Mouse (Mus musculus) cortical plate, adult 2 months (tissue): ENCODE data around the gene Ripor2. TPM values are rescaled to one million over a fixed set of nuclear protein-coding genes. Genes with fewer than 3 reads are reported as not detected.

ENCODE experiments used
- H3K27ac ChIP-seq: fragments of 200-500 bp; 2 replicates; pipeline ENCODE4 v1.5.1; 2012; ENCODE audit warnings: low read length, control low read depth, inconsistent platforms; ENCODE audit not compliant: insufficient read depth
- H3K4me1 ChIP-seq: fragments of 200-500 bp; 2 replicates; pipeline ENCODE4 v1.6.1; 2011; ENCODE audit warnings: low read length; ENCODE audit not compliant: control insufficient read depth, insufficient read depth
- H3K4me3 ChIP-seq: fragments of 200-500 bp; 2 replicates; pipeline ENCODE4 v1.5.1; 2011; ENCODE audit warnings: mild to moderate bottlenecking, low read length, control low read depth; ENCODE audit not compliant: insufficient read depth
- CTCF ChIP-seq: fragments of 200-500 bp; IDR thresholded peaks from 2 replicates; pipeline ENCODE4 v1.5.1; 2011; ENCODE audit warnings: mild to moderate bottlenecking, control low read depth, low read length; ENCODE audit not compliant: insufficient read depth; ENCODE audit errors: extremely low read depth
- POLR2A ChIP-seq: fragments of 200-500 bp; IDR thresholded peaks from 2 replicates; pipeline ENCODE4 v1.6.1; 2011; ENCODE audit warnings: mild to moderate bottlenecking, low read length, control low read depth; ENCODE audit not compliant: insufficient read depth; ENCODE audit errors: extremely low read depth
- polyA plus RNA-seq: library from polyadenylated mRNA; depleted of rRNA; stranded (reverse); fragments of >200 nt; gene quantifications from 2 replicates; pipeline ENCODE4 v1.2.3, GENCODE M21; 2012

The Ripor2 gene
- polyA plus RNA-seq, 1 experiment = 26.6 TPM

DNA sequence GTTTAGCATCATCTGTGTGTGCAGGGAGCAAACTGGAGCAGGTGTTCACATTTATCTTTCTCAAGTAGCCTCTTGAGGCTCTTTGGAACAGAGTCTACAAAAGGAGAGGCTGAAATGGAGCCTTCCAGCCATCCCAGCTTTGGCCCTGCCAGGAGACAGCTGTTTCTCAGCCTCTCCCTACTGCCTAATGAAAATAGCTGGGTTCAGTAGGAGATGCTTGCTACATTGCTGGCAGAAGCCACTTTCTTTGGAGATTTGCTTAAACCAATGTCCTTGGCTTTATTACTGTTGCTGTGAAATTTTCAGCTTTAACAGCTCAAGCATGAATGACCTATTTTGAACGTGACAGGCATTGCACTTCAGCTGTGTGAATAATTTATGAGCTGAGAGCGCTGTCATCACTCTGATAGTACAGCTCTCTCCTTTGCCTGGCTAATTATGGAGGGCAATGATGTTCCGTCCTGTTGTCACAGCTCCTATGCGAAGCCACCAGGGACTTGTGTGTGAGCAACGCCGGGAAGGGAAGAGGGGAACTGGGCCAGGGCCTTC, 47.2 kb downstream of the Ripor2 start:
- TF ChIP-seq POLR2A (no peak), CTCF (no peak)
- Histone ChIP-seq H3K4me1 (peaks cover 4% of the 10 kb centered on the region; the same call in 1 of the 2 replicates), H3K4me3 (no peak overlapping the region), H3K27ac (no peak overlapping the region)

DNA sequence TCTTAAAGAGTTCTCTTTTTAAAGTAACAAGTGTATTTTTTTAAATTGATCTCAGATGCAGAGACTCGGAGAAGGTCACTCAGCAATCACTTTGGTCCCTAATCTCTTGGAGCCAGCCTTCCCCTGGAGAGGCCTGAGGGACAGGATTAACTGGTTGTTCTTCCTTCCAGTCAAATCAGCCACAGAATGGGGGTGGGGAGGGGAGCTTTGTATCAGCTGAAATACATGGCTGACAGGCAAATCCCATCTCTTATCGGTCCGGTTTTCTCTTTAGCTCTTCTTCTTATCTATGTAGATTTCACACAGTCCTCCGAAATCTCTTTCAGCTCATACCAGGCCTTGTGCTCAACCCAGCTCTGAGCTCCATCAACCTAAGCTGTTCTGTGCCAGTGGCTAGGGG, 48.4 kb downstream of the Ripor2 start:
- peaks cover 9% of the 10 kb centered on the region; the same call in 1 of the 2 replicates for H3K4me1 ChIP-seq
- no peak overlapping the region for H3K4me3 ChIP-seq
- no peak for TF ChIP-seq CTCF
- no peak for TF ChIP-seq POLR2A
- H3K27ac ChIP-seq = no peak overlapping the region

DNA sequence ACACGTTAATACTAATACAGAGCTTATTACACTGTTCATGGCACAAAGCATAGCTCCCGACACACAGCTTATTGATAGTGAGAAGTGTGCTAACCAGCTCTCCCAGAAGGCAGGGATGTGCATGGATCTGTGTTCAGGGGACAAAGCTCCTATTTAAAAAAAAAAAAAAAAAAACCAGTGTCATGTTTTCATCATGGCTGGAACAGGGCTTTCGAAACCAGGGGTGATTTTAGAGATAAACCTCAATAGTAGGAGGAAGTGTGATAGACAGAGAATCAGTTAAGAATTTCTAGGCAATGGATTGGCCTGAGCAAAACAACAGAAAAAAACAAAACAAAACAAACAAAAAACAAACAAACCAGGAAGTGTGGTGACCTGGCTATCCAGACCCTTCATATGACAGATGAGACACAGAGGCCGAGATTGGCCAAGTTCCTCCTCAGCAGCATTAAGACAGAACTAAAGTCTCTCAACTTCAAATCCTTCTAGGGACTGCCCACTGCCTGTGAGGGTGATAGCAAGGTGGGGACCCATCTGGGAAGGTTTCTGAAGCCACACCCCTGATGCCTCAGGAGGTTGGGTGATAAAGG, 51.1 kb downstream of the Ripor2 start:
- TF ChIP-seq CTCF = no peak
- Histone ChIP-seq H3K4me1 (peaks cover 14% of the 10 kb centered on the region), H3K27ac (no peak overlapping the region), H3K4me3 (no peak overlapping the region)

DNA sequence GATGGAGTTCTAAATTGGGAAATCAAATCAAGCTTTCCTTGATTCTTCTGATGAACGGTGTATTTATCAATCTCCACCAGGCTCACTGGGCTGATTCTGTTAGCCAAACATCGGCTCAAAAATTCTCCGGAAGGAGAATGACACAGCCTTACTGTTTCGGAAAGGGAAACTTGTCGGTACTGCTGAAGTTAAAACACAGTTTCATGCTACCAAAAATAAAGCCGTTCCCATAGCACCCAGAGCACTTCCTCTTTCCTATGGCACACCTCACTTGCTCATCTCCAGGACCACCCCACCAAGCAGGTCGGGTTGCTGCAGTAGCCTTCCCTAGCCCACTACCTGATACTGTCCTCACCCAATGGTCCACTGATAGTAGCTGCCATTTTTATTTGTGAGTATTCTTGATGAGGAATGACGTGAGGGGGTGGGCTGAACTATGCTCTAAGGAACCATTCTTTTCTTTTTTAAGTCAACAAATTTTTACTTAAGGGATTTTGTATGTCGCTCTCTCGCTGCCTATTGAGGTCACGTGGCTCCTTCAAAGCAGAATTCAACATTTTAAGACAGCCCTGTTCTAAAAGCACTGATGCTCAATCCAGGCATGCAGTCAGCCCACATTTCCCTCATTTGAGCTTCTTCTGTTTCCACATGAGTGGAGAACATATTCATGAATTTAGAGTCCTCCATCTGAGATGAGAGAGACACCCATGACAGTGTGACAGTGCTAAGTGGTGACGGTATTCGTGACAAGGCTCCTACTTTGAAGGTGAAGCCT, 52.5 kb downstream of the Ripor2 start:
- peak overlapping the region; percentile 8; the same call in 1 of the 2 replicates for H3K4me3 ChIP-seq
- no peak for TF ChIP-seq CTCF
- TF ChIP-seq POLR2A = no peak
- H3K27ac ChIP-seq = peak overlapping the region; percentile 14; the same call in 1 of the 2 replicates
- H3K4me1 ChIP-seq = peaks cover 12% of the 10 kb centered on the region

DNA sequence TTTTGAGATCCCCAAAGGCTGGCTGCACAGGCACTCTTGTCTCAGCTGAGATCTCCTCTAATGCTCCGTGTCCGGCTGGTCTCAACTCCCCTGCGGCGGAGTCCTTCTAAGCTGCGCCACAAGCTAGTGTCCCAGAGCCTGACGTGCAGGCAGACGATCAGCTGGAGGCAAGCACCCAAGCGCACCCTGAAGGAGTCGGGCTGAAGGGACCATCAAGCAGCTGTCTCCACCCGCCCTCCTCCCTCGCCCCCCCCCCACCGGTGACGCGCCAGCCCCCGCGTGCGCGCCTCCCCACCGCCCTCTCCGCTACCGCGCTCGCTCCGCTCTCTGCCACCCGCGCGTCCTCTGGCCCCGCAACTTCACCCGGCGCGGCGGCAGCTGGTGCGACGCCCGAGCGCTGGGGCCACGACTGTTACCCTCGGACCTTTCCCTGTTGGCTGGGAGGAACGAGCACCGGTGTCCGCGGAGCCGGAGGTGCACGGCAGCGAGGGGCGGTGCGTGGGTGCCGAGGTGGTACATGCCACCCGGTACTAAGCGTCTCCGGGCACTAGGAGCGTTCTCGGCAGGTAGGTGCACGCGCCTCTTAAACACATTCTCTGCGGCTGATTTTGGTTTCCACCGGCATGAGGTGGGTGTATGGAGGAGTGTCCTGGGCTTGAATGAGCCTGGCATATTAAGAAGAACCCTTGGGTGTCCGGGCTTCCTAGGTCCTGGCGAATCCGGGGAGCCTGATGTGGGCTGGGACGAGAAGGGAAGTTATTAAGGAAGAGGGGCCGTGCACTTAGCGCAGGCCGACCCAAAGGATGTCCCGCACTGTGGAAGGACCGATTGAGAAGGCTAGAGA, 56.6 kb downstream of the Ripor2 start:
- TF ChIP-seq CTCF (no peak), POLR2A (peak; percentile 67; the same call in 1 of the 2 replicates)
- Histone ChIP-seq H3K4me1 (peaks cover 15% of the 10 kb centered on the region), H3K27ac (peak overlapping the region; percentile 91), H3K4me3 (peak overlapping the region; percentile 93)

DNA sequence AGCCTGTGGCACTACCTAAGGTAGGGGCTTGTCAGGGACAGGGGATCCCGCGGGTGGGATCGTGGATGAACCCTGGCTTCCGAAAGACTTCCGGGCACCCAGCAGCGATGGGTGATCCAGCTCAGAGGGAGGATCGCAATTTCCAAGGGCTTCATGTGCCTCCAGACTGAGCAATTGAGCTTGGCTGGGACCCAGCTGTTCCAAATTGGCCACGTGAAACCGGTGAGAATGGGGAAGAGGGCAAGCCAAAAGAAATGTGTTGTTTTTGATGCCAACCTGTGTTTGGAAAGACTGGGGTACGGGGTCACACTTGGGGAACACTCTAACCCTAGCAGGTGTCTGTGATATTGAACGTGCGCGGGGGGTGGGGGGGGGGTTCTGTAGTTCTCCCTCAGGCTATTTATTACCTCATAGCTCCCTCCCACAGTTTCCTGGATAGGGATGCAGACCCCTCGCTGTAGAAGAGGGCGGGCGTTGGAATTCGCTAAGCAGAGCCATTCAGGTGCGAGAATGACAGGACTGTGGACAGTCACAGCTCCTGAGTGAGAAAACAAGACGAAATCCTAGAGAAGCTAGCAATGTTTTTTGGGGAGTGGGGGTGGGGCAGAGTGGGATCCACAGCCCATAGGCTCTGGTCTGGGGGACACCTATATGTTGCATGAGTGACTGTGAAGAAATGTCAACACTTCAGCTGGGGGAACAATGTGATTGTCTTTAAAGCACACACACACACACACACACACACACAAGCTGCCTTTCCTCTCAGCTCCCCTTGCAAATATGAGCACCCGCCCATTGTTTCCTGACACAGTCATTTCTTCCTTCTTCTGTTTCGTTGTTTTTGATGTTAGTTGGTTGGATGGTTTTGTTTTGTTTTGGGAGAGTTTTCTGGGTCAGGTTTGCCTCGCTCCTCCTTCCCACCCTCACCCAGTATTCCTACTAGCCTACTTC, 57.5 kb downstream of the Ripor2 start:
- H3K4me1 ChIP-seq = peaks cover 15% of the 10 kb centered on the region
- TF ChIP-seq CTCF (no peak), POLR2A (no peak)
- peak overlapping the region; percentile 93 for H3K4me3 ChIP-seq
- peak overlapping the region; percentile 91 for H3K27ac ChIP-seq

DNA sequence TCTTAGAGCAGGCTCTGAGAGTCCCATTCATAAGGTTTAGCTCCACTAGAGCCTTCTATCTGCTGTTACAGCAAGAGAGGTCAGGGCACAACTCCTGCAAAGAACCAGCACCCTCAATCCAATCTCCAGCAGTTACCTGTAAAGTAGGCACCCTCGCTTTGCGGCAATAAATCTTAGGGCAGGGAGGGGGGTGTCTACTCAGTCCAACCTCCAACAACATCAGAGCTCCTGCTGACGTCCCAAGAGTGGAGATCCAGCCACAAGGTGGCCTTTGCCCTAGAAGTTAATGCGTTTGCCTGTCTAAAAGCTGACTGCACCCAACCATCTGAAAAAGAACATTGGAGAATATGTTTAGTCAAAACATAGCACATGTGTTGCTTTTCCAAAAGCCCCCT, 58.2 kb downstream of the Ripor2 start:
- H3K4me1 ChIP-seq = peaks cover 12% of the 10 kb centered on the region
- no peak overlapping the region for H3K27ac ChIP-seq
- TF ChIP-seq CTCF (no peak), POLR2A (no peak)
- peak overlapping the region; percentile 93 for H3K4me3 ChIP-seq

DNA sequence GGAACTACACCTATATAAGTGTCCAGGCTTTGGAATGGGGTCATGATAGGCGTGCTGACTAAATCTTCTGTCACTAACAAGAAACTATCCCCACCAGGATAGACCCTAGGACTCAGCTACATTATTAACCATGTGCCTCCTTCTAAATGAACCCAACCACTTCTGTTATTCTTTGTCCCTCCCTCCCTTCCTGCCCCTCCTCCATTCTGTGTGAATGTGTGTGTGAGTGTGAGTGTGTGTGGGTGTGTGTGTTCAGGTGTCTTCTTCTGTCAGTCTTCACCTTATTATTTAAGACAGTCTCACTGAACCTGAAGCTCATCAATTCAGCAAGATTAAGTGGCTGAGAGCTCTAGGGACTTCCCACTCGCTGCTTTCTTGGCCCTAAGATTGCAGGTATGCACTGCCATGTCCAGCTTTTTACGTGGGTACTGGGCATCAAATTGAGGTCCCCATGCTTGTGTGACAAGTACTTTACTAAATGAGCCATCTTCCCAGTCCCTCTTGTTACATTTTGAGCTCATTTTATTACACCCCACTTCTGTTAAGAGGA, 58.9 kb downstream of the Ripor2 start:
- TF ChIP-seq CTCF (no peak), POLR2A (no peak)
- peaks cover 12% of the 10 kb centered on the region for H3K4me1 ChIP-seq
- peak overlapping the region; percentile 93; the same call in 1 of the 2 replicates for H3K4me3 ChIP-seq
- H3K27ac ChIP-seq = no peak overlapping the region
